Mouse (Mus musculus) macrophage (primary cell): ENCODE data around the gene Minos1. TPM values are rescaled to one million over a fixed set of nuclear protein-coding genes. Genes with fewer than 3 reads are reported as not detected.

Experiments used
- H3K27ac ChIP-seq: fragments of 350-480 bp; formaldehyde crosslinking; 2 replicates; pipeline ENCODE4 v1.9.0; 2021
- H3K36me3 ChIP-seq: fragments of 350-480 bp; formaldehyde crosslinking; 2 replicates; pipeline ENCODE4 v1.9.0; 2021; ENCODE audit errors: inconsistent target
- H3K4me3 ChIP-seq: fragments of 350-480 bp; formaldehyde crosslinking; 2 replicates; pipeline ENCODE4 v1.9.0; 2021; ENCODE audit errors: inconsistent target
- H3K79me2 ChIP-seq: fragments of 350-480 bp; formaldehyde crosslinking; 2 replicates; pipeline ENCODE4 v1.9.0; 2021; ENCODE audit errors: inconsistent target
- WGBS: methylation state at CpG from one replicate; pipeline ENCODE4 v1.1.7; 2026; ENCODE audit warnings: inconsistent platforms; ENCODE audit not compliant: missing documents; 5-methylcytosine and 5-hydroxymethylcytosine counted together
- polyA plus RNA-seq: library from polyadenylated mRNA; stranded (reverse); fragments of 250-400 nt; gene quantifications from 3 replicates; pipeline ENCODE4 v1.2.4, GENCODE M21; 2018; ENCODE audit warnings: inconsistent platforms

Gene Minos1
- polyA plus RNA-seq, 1 experiment from 2014 or later: 157 TPM

- Histone ChIP-seq H3K27ac (no peak overlapping the region), H3K4me3 (no peak overlapping the region), H3K79me2 (no peaks in the 10 kb centered on the region), H3K36me3 (no peaks in the 10 kb centered on the region)
- WGBS: 98% methylated on average over 6 of the region's 7 CpGs
Measured at GRCm38 (mm10) chr4:139052796-139053195, 78.1 kb downstream of the Minos1 start.

Other genes starting within 250 kb of the Minos1 start
- gene Otud3, start 217.2 kb downstream of the Minos1 start, polyA plus RNA-seq: 6.9 to 12.3 TPM (median 7.4 TPM) in 3 replicates
- gene Rnf186, start 164.0 kb downstream of the Minos1 start, polyA plus RNA-seq: not detected in 3 replicates
- 8.6 to 10.1 TPM (median 8.7 TPM) in 3 replicates for gene Tmco4, start 158.2 kb downstream of the Minos1 start, polyA plus RNA-seq
- not detected in 3 replicates for gene Htr6, start 55.5 kb downstream of the Minos1 start, polyA plus RNA-seq
- gene Nbl1, start 38.1 kb downstream of the Minos1 start, polyA plus RNA-seq: 0.13 to 0.47 TPM in 2 of 3 replicates, not detected in the other
- gene Capzb, start 61.8 kb upstream of the Minos1 start, polyA plus RNA-seq: 485 to 769 TPM (median 513 TPM) in 3 replicates
- gene Pqlc2, start 179.6 kb upstream of the Minos1 start, polyA plus RNA-seq: 45.9 to 58.5 TPM (median 53.8 TPM) in 3 replicates
- 17.1 to 29.2 TPM (median 20.7 TPM) in 3 replicates for gene Akr7a5, start 179.6 kb upstream of the Minos1 start, polyA plus RNA-seq
- gene Mrto4, start 221.5 kb upstream of the Minos1 start, polyA plus RNA-seq: 20.9 to 65.1 TPM (median 23.6 TPM) in 3 replicates
- gene Emc1, start 221.5 kb upstream of the Minos1 start, polyA plus RNA-seq: 15.7 to 25.8 TPM (median 19.1 TPM) in 3 replicates
- gene Ubr4, start 221.5 kb upstream of the Minos1 start, polyA plus RNA-seq: 106 to 123 TPM (median 108 TPM) in 3 replicates